Mouse (Mus musculus): ENCODE measurements around the gene Grm6. TPM values are rescaled to one million over a fixed set of nuclear protein-coding genes. Genes with fewer than 3 reads are reported as not detected.

Gene Grm6
- total RNA-seq, 2 experiments from 2014 or later: not detected

- no peak for ATAC-seq (replicated peaks; ENCODE audit: poor library complexity)
Measured at GRCm38 (mm10) chr11:50913301-50913700, 62.8 kb downstream of the Grm6 start.

- no peak for ATAC-seq (replicated peaks; ENCODE audit: poor library complexity)
Measured at GRCm38 (mm10) chr11:50914461-50914860, 64.0 kb downstream of the Grm6 start.

Other genes starting within 250 kb of the Grm6 start
- 0.17 TPM in 1 of 2 replicates, not detected in the other for gene Adamts2, start 248.6 kb upstream of the Grm6 start, total RNA-seq (2015)
- not detected in 2 replicates for gene Adamts2, start 248.6 kb upstream of the Grm6 start, total RNA-seq (2017)
- gene Zfp354c, start 23.0 kb upstream of the Grm6 start, total RNA-seq (2015): 0.66 and 1.0 TPM in 2 replicates
- gene Zfp354c, start 23.0 kb upstream of the Grm6 start, total RNA-seq (2017): 0.50 and 1.1 TPM in 2 replicates
- 0.10 TPM in 1 of 2 replicates, not detected in the other for gene Zfp879, start 9.1 kb upstream of the Grm6 start, total RNA-seq (2015)
- 0.17 TPM in 1 of 2 replicates, not detected in the other for gene Zfp879, start 9.1 kb upstream of the Grm6 start, total RNA-seq (2017)
- not detected in 2 replicates for gene Zfp454, start 37.0 kb downstream of the Grm6 start, total RNA-seq (2015)
- not detected in 2 replicates for gene Zfp454, start 37.0 kb downstream of the Grm6 start, total RNA-seq (2017)
- 1.8 and 3.8 TPM in 2 replicates for gene Zfp2, start 65.5 kb downstream of the Grm6 start, total RNA-seq (2015)
- 0.68 and 0.96 TPM in 2 replicates for gene Zfp2, start 65.5 kb downstream of the Grm6 start, total RNA-seq (2017)
- 0.10 TPM in 1 of 2 replicates, not detected in the other for gene Zfp354b, start 80.9 kb downstream of the Grm6 start, total RNA-seq (2015)
- gene Zfp354b, start 80.9 kb downstream of the Grm6 start, total RNA-seq (2017): 0.27 TPM in 1 of 2 replicates, not detected in the other
- not detected in 2 replicates for gene 4933414I15Rik, start 93.1 kb downstream of the Grm6 start, total RNA-seq (2015)
- not detected in 2 replicates for gene 4933414I15Rik, start 93.1 kb downstream of the Grm6 start, total RNA-seq (2017)
- gene Prop1, start 103.1 kb downstream of the Grm6 start, total RNA-seq (2015): not detected in 2 replicates
- not detected in 2 replicates for gene Prop1, start 103.1 kb downstream of the Grm6 start, total RNA-seq (2017)
- not detected in 2 replicates for gene Olfr1378, start 115.8 kb downstream of the Grm6 start, total RNA-seq (2015)
- not detected in 2 replicates for gene Olfr1378, start 115.8 kb downstream of the Grm6 start, total RNA-seq (2017)
- gene Olfr1377, start 131.3 kb downstream of the Grm6 start, total RNA-seq (2015): not detected in 2 replicates
- gene Olfr1377, start 131.3 kb downstream of the Grm6 start, total RNA-seq (2017): not detected in 2 replicates
- not detected in 2 replicates for gene Olfr51, start 152.9 kb downstream of the Grm6 start, total RNA-seq (2015)
- gene Olfr51, start 152.9 kb downstream of the Grm6 start, total RNA-seq (2017): not detected in 2 replicates
- not detected in 2 replicates for gene Olfr54, start 163.6 kb downstream of the Grm6 start, total RNA-seq (2015)
- not detected in 2 replicates for gene Olfr54, start 163.6 kb downstream of the Grm6 start, total RNA-seq (2017)
- not detected in 2 replicates for gene Olfr1375, start 197.4 kb downstream of the Grm6 start, total RNA-seq (2015)
- gene Olfr1375, start 197.4 kb downstream of the Grm6 start, total RNA-seq (2017): not detected in 2 replicates
- not detected in 2 replicates for gene Zfp354a, start 208.6 kb downstream of the Grm6 start, total RNA-seq (2015)
- gene Zfp354a, start 208.6 kb downstream of the Grm6 start, total RNA-seq (2017): not detected in 2 replicates

Data from megakaryocyte progenitor cell, adult 5-6 weeks (primary cell).